Mouse (Mus musculus) embryonic facial prominence, embryonic 11.5 days (tissue): ENCODE results near the gene Gm45021. TPM values are rescaled to one million over a fixed set of nuclear protein-coding genes. Genes with fewer than 3 reads are reported as not detected.

ENCODE experiments used
- ATAC-seq: fragments of 200-750 bp; cut with Nextera tagmentation; replicated peaks from 2 replicates; pipeline ENCODE4 v1.8.0; 2017; ENCODE audit warnings: low read depth; ENCODE audit not compliant: insufficient number of reproducible peaks, low FRiP score, low TSS enrichment
- DNase-seq: peaks from one replicate; pipeline ENCODE4 v3.0.0-alpha.2; 2015; ENCODE audit warnings: low spot score
- H3K27ac ChIP-seq: fragments of 300-500 bp; sonication (generic); replicated peaks from 2 replicates; pipeline ENCODE4 v1.5.1; 2014; ENCODE audit warnings: mild to moderate bottlenecking, low read depth, low read length, control low read depth
- H3K27me3 ChIP-seq: fragments of 300-500 bp; sonication (generic); 2 replicates; pipeline ENCODE4 v1.6.1; 2014; ENCODE audit warnings: mild to moderate bottlenecking, low read length, moderate library complexity, mixed read lengths; ENCODE audit not compliant: control insufficient read depth, insufficient read depth
- H3K36me3 ChIP-seq: fragments of 300-500 bp; sonication (generic); replicated peaks from 2 replicates; pipeline ENCODE4 v1.6.1; 2014; ENCODE audit warnings: low read depth, mild to moderate bottlenecking, low read length, moderate library complexity, mixed read lengths; ENCODE audit not compliant: control insufficient read depth, insufficient read depth
- H3K4me1 ChIP-seq: fragments of 300-500 bp; sonication (generic); 2 replicates; pipeline ENCODE4 v1.6.1; 2014; ENCODE audit warnings: low read length, mixed read lengths; ENCODE audit not compliant: control insufficient read depth, insufficient read depth
- H3K4me2 ChIP-seq: fragments of 300-500 bp; sonication (generic); 2 replicates; pipeline ENCODE4 v1.6.1; 2014; ENCODE audit warnings: low read depth, mild to moderate bottlenecking, control low read depth, low read length, moderate library complexity
- H3K4me3 ChIP-seq: fragments of 300-500 bp; sonication (generic); 2 replicates; pipeline ENCODE4 v1.5.1; 2014; ENCODE audit warnings: low read depth, low read length, control low read depth
- H3K9ac ChIP-seq: fragments of 300-500 bp; sonication (generic); replicated peaks from 2 replicates; pipeline ENCODE4 v1.6.1; 2014; ENCODE audit warnings: mild to moderate bottlenecking, control low read depth, low read length
- H3K9me3 ChIP-seq: fragments of 300-500 bp; sonication (generic); replicated peaks from 2 replicates; pipeline ENCODE4 v1.6.1; 2016; ENCODE audit warnings: mild to moderate bottlenecking, low read length, inconsistent platforms, mixed read lengths; ENCODE audit not compliant: control insufficient read depth
- WGBS: fragments of 180-500 bp; shearing (Covaris S2); extraction: QIAGEN DNeasy Blood & Tissue Kit; methylation state at CpG from one replicate; pipeline ENCODE4 v1.1.7; 2014; 5-methylcytosine and 5-hydroxymethylcytosine counted together
- polyA plus RNA-seq: library from polyadenylated mRNA; unstranded; fragments of >200 nt; fragmentation: Nextera tagmentation; extraction: Ambion mirVana; gene quantifications from 2 replicates; pipeline ENCODE4 v1.2.1, GENCODE M21; 2014

Gene Gm45021
- polyA plus RNA-seq, 1 experiment from 2014 or later, result not detected

DNA sequence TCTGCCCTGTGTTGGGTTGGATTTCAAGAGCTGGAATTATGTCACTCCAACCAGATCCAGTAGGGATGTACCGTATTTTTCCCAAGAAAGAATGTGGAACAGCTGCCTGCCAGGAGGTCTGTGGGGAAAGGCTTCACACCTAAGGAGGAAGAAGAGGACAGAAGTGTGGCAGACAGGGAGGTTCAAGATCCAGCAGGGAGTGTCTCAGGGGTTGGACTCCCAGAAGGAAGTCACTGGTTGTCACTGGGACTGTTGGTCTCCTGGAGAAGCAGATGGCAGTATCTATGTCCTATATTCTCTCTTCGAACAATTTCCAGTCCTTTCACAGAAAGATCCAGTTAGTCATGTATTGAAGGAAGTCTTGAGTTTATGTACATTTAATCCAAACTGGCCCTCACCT, 58.2 kb downstream of the Gm45021 start:
- no peaks in the 10 kb centered on the region for H3K27me3 ChIP-seq
- no peak overlapping the region for H3K27ac ChIP-seq
- DNase-seq (no peak), ATAC-seq (no peak)
- WGBS, result 91% methylated on average over 2 of the region's 2 CpGs
- H3K36me3 ChIP-seq, result no peaks in the 10 kb centered on the region
- H3K4me3 ChIP-seq, result no peak overlapping the region
- no peaks in the 10 kb centered on the region for H3K9me3 ChIP-seq
- H3K9ac ChIP-seq, result no peak overlapping the region
- H3K4me2 ChIP-seq, result no peak overlapping the region
- no peaks in the 10 kb centered on the region for H3K4me1 ChIP-seq

- Histone ChIP-seq H3K9ac (no peak overlapping the region), H3K4me3 (no peak overlapping the region), H3K27me3 (no peaks in the 10 kb centered on the region), H3K4me2 (no peak overlapping the region), H3K9me3 (no peaks in the 10 kb centered on the region), H3K36me3 (no peaks in the 10 kb centered on the region), H3K4me1 (no peaks in the 10 kb centered on the region), H3K27ac (no peak overlapping the region)
- ATAC-seq (no peak), DNase-seq (no peak)
- 82% methylated on average over 4 of the region's 4 CpGs for WGBS
These were observed 59.4 kb downstream of the Gm45021 start for GRCm38 (mm10) chr6:48648779-48649178.

- Histone ChIP-seq H3K27me3 (no peaks in the 10 kb centered on the region), H3K9me3 (no peaks in the 10 kb centered on the region), H3K27ac (no peak overlapping the region), H3K4me3 (no peak overlapping the region), H3K4me1 (no peaks in the 10 kb centered on the region), H3K9ac (no peak overlapping the region), H3K36me3 (no peaks in the 10 kb centered on the region), H3K4me2 (no peak overlapping the region)
- ATAC-seq (no peak), DNase-seq (no peak)
- 87% methylated on average over 9 of the region's 9 CpGs for whole genome bisulfite sequencing
These were observed 60.6 kb downstream of the Gm45021 start for GRCm38 (mm10) chr6:48650041-48650440.

GRCm38 (mm10) chr6:48658721-48659120, 69.3 kb downstream of the Gm45021 start:
- DNase-seq, result no peak
- Histone ChIP-seq H3K4me2 (no peak overlapping the region), H3K27ac (no peak overlapping the region), H3K4me3 (no peak overlapping the region), H3K9ac (no peak overlapping the region), H3K36me3 (no peaks in the 10 kb centered on the region), H3K4me1 (no peaks in the 10 kb centered on the region), H3K9me3 (no peaks in the 10 kb centered on the region), H3K27me3 (no peaks in the 10 kb centered on the region)
- 80% methylated on average over 5 of the region's 5 CpGs for WGBS
- ATAC-seq, result no peak

Other genes starting within 250 kb of the Gm45021 start
- gene Krba1, start 194.0 kb upstream of the Gm45021 start, polyA plus RNA-seq, result 18.4 and 19.8 TPM in 2 replicates
- 16.6 and 17.1 TPM in 2 replicates for gene Zfp467, start 143.8 kb upstream of the Gm45021 start, polyA plus RNA-seq
- gene Sspo, start 141.4 kb upstream of the Gm45021 start, polyA plus RNA-seq, result 0.33 and 0.36 TPM in 2 replicates
- gene Atp6v0e2, start 52.0 kb upstream of the Gm45021 start, polyA plus RNA-seq, result 18.9 and 22.3 TPM in 2 replicates
- 10.9 and 14.3 TPM in 2 replicates for gene Lrrc61, start 34.8 kb upstream of the Gm45021 start, polyA plus RNA-seq
- gene Rarres2, start 16.8 kb upstream of the Gm45021 start, polyA plus RNA-seq, result 3.8 and 4.3 TPM in 2 replicates
- 33.5 and 34.2 TPM in 2 replicates for gene Repin1, start 4.3 kb downstream of the Gm45021 start, polyA plus RNA-seq
- gene Gm44965, start 4.3 kb downstream of the Gm45021 start, polyA plus RNA-seq, result not detected in 2 replicates
- 7.1 and 7.4 TPM in 2 replicates for gene Zfp775, start 12.5 kb downstream of the Gm45021 start, polyA plus RNA-seq
- gene AI854703, start 37.2 kb downstream of the Gm45021 start, polyA plus RNA-seq, result 0.69 and 0.71 TPM in 2 replicates
- gene Gimap8, start 57.6 kb downstream of the Gm45021 start, polyA plus RNA-seq, result 0.20 and 0.25 TPM in 2 replicates
- 9.0 and 10.2 TPM in 2 replicates for gene Gimap9, start 86.5 kb downstream of the Gm45021 start, polyA plus RNA-seq
- gene Gimap4, start 94.9 kb downstream of the Gm45021 start, polyA plus RNA-seq, result 9.6 and 10.2 TPM in 2 replicates
- 13.9 and 16.9 TPM in 2 replicates for gene Gimap6, start 118.6 kb downstream of the Gm45021 start, polyA plus RNA-seq
- not detected in 2 replicates for gene Gm28053, start 129.0 kb downstream of the Gm45021 start, polyA plus RNA-seq
- gene Gimap7, start 129.0 kb downstream of the Gm45021 start, polyA plus RNA-seq, result not detected in 2 replicates
- gene Gimap1, start 149.4 kb downstream of the Gm45021 start, polyA plus RNA-seq, result 5.5 and 5.6 TPM in 2 replicates
- 0.63 and 1.2 TPM in 2 replicates for gene Gimap5, start 156.6 kb downstream of the Gm45021 start, polyA plus RNA-seq
- not detected in 2 replicates for gene Gimap3, start 181.2 kb downstream of the Gm45021 start, polyA plus RNA-seq